Mouse (Mus musculus): ENCODE measurements around the gene Bloc1s4.

The Bloc1s4 gene

DNA sequence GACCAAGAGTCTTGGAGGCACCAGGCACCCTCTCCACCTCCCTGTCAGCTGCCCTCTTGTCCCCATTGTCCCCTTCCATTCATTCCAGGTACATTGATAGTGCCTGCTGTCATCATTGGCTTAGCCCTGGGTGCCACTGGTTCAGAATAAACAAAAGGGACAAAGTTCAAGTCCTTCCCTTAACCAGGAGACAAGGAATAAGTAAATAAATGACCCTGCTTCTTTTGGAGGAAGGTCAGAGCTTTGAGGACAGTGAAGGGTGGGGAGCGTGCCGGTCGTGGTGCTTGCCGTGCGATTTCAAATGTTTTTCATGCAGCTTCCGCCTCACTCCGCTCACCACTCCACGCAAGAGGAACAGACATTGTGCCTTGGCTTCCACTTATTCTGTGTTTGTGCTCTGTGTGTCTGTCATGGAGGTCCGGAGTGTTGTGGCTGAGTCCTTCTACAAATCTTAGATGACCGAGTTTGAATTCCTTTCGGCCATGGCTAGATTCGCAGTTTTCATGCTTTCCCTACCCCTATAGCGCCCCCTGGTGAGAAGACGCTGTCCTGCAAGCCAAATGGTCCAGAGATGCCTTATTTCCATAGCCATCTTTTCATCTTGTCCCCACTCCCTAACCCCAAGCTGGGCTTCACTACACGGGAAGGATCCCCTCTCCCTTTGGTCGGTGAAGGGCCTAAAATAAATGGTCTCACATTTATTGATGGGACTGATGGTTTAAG is 6.2 kb downstream of the Bloc1s4 start:
- DNase-seq (ENCODE audit: extremely low spot score, low read depth, low spot score), result peak; percentile 62

GRCm38 (mm10) chr5:36739829-36740228 is 8.6 kb downstream of the Bloc1s4 start:
- DNase-seq (ENCODE audit: extremely low spot score, low read depth, low spot score), result no peak

- DNase-seq (ENCODE audit: extremely low spot score, low read depth, low spot score), result no peak
Measured at GRCm38 (mm10) chr5:36738799-36739615, 9.4 kb downstream of the Bloc1s4 start.

DNA sequence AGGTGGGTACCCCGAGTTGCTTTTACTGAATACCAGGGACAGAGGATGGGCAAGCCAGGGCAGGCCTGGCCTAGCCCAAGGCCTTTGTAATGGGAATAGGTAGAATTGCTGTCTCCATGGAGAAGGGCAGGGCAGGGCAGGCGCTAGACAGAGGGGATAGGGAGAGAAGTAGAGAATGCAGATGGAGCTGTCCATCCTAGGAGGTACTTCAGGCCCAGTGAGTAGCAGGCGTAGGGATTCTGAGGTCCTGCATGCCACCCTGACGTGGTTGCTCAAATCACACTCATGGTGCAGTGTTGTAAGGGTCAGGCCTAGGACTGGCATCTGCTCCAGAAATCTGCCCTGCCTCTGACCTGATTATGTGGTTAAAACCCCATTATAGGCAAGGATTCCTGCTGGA is 10.7 kb downstream of the Bloc1s4 start:
- no peak for DNase-seq (ENCODE audit: extremely low spot score, low read depth, low spot score)

- DNase-seq (ENCODE audit: extremely low spot score, low read depth, low spot score), result no peak
Measured at GRCm38 (mm10) chr5:36736009-36736408, 12.4 kb downstream of the Bloc1s4 start.

DNA sequence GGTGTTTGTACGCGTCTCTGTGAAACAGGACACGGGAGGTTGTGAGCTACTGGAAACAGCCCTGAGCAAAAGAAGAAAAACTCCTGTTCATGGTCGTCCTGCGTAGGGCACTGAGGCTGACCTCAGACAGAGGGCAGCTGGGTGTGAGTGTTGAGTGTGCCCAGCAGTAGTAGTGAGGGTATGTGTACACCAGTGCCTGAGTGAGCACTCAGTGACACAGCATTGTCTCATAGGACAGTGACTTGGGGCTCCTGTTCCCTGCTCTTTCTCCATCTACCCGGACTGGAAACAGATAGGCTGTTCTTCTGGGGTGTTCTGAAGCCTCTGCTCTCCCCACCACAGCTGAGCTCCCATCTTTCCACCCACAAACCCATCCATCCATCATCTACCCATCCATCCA is 13.3 kb downstream of the Bloc1s4 start:
- DNase-seq (ENCODE audit: extremely low spot score, low read depth, low spot score), result no peak

DNA sequence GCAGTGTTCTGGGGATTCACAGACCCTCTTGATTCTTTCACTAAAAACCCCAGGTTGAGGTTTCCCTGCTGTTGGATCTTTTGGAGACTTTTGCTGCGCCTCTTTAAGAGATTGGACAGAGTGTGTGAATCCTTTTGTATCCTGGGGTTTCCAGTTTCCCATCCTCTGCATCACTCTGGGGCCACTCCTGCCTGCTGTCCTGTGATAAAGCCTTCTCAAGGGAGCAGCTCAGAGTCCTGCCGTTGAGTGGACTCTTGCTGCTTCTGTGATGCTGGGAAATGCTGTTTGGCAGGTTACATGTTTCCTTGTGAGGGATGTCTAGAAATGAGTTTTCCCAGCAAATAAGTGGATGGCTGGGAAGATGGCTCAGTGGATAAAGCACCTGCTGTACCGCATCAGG is 15.0 kb downstream of the Bloc1s4 start:
- no peak for DNase-seq (ENCODE audit: extremely low spot score, low read depth, low spot score)

DNA sequence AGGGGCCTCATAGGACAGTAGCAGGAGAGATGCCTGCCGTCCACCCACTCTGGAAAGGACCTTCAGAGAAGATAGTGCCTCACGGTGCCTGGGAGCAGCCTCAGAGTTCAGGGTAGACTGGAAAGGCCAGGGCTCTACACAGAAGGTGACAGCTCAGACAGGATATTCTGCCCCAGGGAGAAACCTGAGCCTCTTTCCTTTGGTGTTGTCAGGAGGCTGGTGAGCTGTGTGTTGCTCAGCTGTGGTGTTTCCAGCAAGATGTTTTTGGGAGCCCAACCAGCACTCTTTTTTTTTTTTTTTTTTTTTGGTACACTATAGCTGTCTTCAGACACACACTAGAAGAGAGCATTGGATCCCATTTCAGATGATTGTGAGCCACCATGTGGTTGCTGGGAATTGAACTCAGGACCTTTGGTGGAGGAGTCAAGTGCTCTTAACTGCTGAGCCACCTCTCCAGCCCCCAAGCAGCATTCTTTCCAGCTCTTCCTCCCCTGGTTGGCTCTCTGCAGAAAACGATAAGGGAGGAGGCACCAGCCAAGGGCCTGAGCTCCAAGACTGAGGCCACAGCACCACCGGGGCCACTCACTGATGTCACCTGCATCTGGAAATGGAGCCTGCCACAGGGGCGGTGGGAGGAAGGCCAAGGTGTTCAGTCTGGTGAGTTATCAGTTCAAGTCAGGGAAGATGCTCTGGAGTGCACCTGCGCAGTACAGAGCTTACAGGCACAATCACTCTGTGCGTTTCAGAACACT is 16.4 kb downstream of the Bloc1s4 start:
- no peak for DNase-seq (ENCODE audit: extremely low spot score, low read depth, low spot score)

DNA sequence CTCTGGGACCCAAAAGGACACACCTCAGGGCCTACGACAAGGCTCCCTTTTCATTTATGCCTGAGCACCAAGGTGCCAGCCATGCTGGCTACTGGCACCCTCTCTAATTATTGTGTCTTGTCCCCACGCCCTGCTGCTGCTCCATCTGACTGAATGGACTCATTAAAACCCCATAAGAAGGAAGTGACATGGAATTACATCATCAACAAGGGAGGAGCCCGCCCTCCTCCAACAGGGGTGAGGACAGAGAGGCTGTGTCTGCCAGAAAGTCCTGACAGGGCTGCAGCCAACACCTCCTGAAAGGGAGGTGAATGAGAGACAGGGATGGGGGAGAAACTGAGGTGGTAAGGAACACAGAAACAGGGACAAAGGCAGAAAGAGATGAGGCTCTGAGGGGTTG is 17.8 kb downstream of the Bloc1s4 start:
- DNase-seq (ENCODE audit: extremely low spot score, low read depth, low spot score), result no peak

DNA sequence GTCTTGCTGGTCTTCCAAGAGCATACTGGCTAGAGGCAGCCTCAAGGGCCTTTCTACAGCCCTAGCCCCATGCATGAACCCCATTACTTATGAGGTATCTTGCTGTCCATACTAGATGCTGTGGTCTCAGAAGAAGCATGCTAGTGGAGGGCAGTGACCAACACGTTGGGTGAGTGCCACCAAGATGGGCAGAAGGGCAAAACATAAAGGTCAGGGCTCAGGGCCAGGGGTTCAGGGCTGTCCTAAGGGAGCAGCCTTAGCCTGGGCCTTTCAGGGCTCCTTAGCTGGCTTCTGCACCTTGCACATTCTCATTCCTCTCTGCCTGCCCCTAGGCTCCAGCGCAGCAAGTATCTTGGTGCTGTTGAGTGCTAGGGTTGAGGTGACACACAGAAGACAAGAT is 18.5 kb downstream of the Bloc1s4 start:
- DNase-seq (ENCODE audit: extremely low spot score, low read depth, low spot score), result no peak

- no peak for DNase-seq (ENCODE audit: extremely low spot score, low read depth, low spot score)
Measured at GRCm38 (mm10) chr5:36729086-36729473, 19.4 kb downstream of the Bloc1s4 start.

GRCm38 (mm10) chr5:36728403-36729085 is 19.9 kb downstream of the Bloc1s4 start:
- DNase-seq (ENCODE audit: extremely low spot score, low read depth, low spot score), result no peak

- no peak for DNase-seq (ENCODE audit: extremely low spot score, low read depth, low spot score)
Measured at GRCm38 (mm10) chr5:36727776-36728175, 20.7 kb downstream of the Bloc1s4 start.

DNA sequence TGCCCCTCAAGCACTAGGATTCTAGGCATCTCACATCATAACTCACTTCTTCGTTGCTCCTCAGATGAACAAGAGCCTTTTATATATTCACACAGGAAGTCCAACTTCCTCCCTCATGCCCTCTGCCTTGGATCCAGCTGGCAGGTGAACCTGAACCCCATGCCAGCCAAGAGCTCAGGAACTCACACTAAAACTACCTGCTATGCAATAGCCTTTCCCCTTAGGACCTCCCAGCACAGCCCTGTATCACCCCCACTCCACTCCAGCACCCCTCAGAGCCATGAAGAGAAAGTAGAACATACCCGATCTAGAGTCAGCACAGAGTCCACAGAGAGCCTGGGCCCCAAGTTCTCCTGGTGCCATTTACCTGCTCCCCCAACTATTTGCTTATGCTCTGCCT is 21.3 kb downstream of the Bloc1s4 start:
- no peak for DNase-seq (ENCODE audit: extremely low spot score, low read depth, low spot score)

DNA sequence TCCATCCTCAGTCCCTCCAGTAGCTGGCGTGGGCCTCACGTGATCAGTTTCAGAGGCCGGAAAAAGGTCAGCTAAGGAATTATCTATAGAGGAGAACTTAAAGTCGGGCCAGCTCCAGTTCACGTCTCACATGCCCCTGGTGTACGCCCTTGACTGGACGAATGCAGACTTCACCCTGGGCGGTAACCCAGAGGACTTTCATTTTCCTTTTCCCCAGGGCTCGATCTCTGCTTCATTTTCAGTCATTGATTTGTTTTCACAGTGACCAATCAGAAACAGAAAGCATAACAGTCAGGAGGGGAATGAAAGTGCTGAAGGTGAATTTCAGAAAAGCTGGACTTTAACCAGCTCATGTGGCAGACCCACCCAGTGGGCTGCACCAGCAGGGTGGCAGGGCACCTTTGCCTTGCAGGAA is 22.1 kb downstream of the Bloc1s4 start:
- DNase-seq (ENCODE audit: extremely low spot score, low read depth, low spot score), result no peak

DNA sequence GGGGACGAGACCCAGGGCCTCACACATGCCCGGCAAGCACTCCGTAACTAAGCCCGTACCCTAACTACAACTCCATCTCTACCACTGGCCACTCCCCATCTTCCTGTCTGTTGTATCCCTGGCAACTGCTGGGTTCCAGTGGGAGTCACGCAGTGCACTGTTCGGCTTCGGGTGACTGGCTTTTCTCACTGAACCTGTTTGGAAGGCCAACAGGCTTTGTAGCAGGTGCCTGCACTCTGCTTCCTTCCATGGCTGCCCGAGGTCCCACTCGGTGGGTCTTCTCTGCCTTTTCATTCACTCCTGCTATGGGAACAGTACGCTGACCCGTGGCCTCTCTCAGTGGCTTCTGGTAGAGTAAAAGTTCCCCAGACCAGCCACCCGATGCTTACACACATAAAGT is 22.6 kb downstream of the Bloc1s4 start:
- DNase-seq (ENCODE audit: extremely low spot score, low read depth, low spot score), result no peak

DNA sequence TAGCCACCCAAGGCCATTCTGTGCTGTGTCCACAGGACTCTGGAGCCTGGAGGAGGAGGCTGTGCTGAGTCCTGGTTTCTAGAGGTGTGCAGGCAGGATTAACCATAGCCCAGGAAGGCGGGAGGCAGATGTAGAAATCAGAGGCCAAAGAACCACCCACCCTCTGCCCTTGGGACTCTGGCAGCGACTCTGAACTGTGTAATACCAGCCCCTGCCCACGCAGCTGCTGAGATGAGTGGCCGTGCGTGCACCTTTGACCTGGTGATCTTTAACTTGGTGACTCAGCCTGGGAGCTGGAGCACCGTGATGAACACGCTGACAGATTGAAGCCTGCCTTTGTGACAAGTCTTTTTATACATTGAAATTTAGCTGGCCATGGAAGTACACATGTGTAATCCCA is 24.2 kb downstream of the Bloc1s4 start:
- DNase-seq (ENCODE audit: extremely low spot score, low read depth, low spot score), result no peak

- no peak for DNase-seq (ENCODE audit: extremely low spot score, low read depth, low spot score)
Measured at GRCm38 (mm10) chr5:36723356-36723755, 25.1 kb downstream of the Bloc1s4 start.

GRCm38 (mm10) chr5:36722415-36722856 is 26.0 kb downstream of the Bloc1s4 start:
- no peak for DNase-seq (ENCODE audit: extremely low spot score, low read depth, low spot score)

DNA sequence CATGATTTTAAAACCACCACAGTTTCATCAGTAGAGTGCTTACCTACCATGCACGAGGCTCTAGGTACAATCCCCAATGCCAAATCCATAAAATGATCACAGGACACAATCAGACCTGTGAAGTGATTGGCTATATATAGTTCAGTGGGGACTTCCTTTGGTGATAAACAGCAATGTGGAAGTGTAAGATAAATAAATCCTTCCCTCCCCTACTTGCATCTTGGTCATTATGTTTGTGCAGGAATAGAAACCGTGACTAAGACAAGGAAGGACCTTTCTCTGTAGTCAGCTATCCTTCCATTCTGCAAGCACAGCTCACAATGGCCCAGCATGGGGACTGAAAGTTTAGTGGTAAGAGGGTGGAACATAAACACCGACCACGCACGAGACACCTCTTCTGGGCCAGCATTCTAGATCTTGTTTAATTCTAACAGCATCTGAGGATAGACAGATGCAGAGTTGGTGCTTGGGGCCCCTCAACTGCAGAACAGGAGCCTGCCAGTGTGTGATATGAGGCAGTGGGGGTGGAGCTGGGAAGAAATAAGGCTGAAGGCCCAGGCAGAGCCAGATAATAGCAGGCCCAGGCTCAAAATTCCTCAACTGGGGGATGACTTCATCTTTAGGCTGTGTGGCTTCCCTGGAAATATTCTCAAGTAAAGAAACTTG is 27.6 kb downstream of the Bloc1s4 start:
- no peak for DNase-seq (ENCODE audit: extremely low spot score, low read depth, low spot score)

DNA sequence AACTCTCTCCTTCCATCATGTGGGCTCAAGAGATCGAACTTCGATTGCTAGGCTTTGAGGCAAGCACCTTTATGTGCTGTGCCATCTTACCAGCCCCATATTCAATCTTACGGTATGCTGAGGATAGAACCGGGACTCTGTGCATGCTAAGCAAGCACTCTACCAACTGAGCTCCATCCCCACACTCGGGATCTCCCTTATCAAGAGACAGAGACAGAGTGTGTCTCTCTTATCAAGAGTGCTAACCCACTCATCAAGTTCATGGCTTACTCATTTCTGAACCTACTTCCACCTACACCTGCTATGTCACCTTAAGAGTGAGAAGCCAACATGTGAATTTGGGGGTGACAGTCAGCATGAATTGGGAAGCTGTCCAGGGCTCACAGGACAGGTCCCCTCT is 28.2 kb downstream of the Bloc1s4 start:
- no peak for DNase-seq (ENCODE audit: extremely low spot score, low read depth, low spot score)

All from hindlimb bud, embryonic 11.5 days (tissue).